Mouse (Mus musculus) G1E (cell line): ENCODE measurements around the gene Fbxo21. TPM values are rescaled to one million over a fixed set of nuclear protein-coding genes. Genes with fewer than 3 reads are reported as not detected.

Experiments
- ATAC-seq: 2 replicates; pipeline ENCODE4 v1.8.0; 2016; ENCODE audit warnings: mild to moderate bottlenecking; ENCODE audit not compliant: insufficient number of reproducible peaks, poor library complexity, low FRiP score, severe bottlenecking; ENCODE audit errors: extremely low read depth
- DNase-seq: peaks from one replicate; pipeline ENCODE4 v3.0.0; 2012; ENCODE audit warnings: low spot score
- H3K27me3 ChIP-seq: 2 replicates; pipeline ENCODE4 v1.6.1; 2012; ENCODE audit warnings: mild to moderate bottlenecking, low read length, inconsistent platforms; ENCODE audit not compliant: insufficient read depth
- H3K36me3 ChIP-seq: replicated peaks from 2 replicates; pipeline ENCODE3; 2012; ENCODE audit warnings: mild to moderate bottlenecking, inconsistent platforms
- H3K4me1 ChIP-seq: 2 replicates; pipeline ENCODE4 v1.6.1; 2012; ENCODE audit warnings: low read depth, low read length, inconsistent platforms, mixed read lengths; ENCODE audit not compliant: insufficient read depth
- H3K4me3 ChIP-seq: 2 replicates; pipeline ENCODE4 v1.5.1; 2012; ENCODE audit warnings: low read depth, mild to moderate bottlenecking, inconsistent platforms, low read length, moderate library complexity, mixed read lengths
- H3K9me3 ChIP-seq: replicated peaks from 2 replicates; pipeline ENCODE4 v1.6.1; 2012; ENCODE audit warnings: inconsistent platforms
- CTCF ChIP-seq: IDR thresholded peaks from 2 replicates; pipeline ENCODE4 v1.5.1; 2012; ENCODE audit warnings: low read depth, low read length, inconsistent platforms, mixed read lengths
- GATA1 ChIP-seq: IDR thresholded peaks from 2 replicates; pipeline ENCODE4 v1.6.1; 2012; ENCODE audit warnings: borderline replicate concordance, low read length, inconsistent platforms, mixed read lengths
- GATA2 ChIP-seq: IDR thresholded peaks from 2 replicates; pipeline ENCODE4 v1.6.1; 2012; ENCODE audit warnings: low read depth, low read length, inconsistent platforms, borderline replicate concordance
- POLR2AphosphoS5 ChIP-seq: IDR thresholded peaks from 2 replicates; pipeline ENCODE4 v1.6.1; 2012; ENCODE audit warnings: low read depth, low read length, inconsistent platforms; ENCODE audit not compliant: insufficient replicate concordance
- TAL1 ChIP-seq: conservative IDR thresholded peaks from 2 replicates; pipeline ENCODE4 v1.6.1; 2012; ENCODE audit warnings: low read depth, low read length, inconsistent platforms, mixed read lengths
- polyA plus RNA-seq: library from polyadenylated mRNA; stranded (reverse); fragments of >175 nt; gene quantifications from 2 replicates; pipeline ENCODE4 v1.2.3, GENCODE M21; 2012
- total RNA-seq, 2 experiments: library from RNA; stranded (forward) in 1 of 2; stranded (reverse) in 1 of 2; fragments of 200-1000 nt in 1 of 2; fragments of >200 nt in 1 of 2; fragmentation: Nextera tagmentation in 1 of 2; gene quantifications; 2 replicates each; pipeline ENCODE4 v1.2.3; 2014 to 2017

Fbxo21 gene
- total and polyA plus RNA-seq, 3 experiments, result 7.5 to 10.5 (median 9.4) TPM

GRCm38 (mm10) chr5:118029420-118029819, 52.9 kb downstream of the Fbxo21 start:
- DNase-seq, result no peak
- no peaks in the 10 kb centered on the region; the same call in 1 of the 2 replicates for H3K27me3 ChIP-seq
- no peak overlapping the region; the same call in 1 of the 2 replicates for H3K4me3 ChIP-seq
- TF ChIP-seq POLR2AphosphoS5 (no peak), GATA1 (no peak), CTCF (no peak), GATA2 (no peak), TAL1 (no peak)
- no peaks in the 10 kb centered on the region for H3K36me3 ChIP-seq
- ATAC-seq, result no peak
- no peaks in the 10 kb centered on the region; the same call in 1 of the 2 replicates for H3K4me1 ChIP-seq
- peaks cover 63% of the 10 kb centered on the region for H3K9me3 ChIP-seq

DNA sequence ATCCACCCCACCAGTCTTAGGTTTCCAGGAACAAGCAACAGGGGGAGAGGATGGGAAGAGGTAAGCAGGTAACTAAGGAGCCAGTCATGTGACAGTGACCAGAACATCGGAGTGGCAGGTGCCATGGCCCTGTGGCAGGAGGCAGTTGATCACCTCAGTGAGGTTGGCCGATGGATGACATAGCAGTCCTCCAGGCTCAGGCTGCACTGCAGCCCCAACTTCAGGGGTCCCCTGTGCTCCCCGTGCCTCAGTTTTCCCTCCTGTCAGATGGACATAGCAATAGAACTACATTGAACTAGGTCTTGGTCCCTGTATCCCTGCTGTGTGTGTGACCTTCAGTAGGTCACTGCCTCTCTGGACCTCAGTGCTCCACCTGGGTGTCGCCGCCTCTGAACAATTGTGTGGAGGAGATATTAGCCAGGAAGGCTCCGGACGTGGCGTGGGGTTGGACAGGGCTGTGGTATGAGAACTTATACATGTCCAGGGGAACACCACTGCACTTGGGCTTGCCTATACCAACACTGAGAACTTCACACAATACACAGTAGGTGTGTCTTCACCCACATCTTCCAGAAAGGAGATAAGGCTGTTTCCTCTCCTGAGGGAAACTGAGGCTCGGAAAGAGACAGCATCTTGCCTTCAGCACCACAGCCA, 53.6 kb downstream of the Fbxo21 start:
- no peaks in the 10 kb centered on the region; the same call in 1 of the 2 replicates for H3K27me3 ChIP-seq
- H3K4me1 ChIP-seq, result no peaks in the 10 kb centered on the region; the same call in 1 of the 2 replicates
- no peak for DNase-seq
- TF ChIP-seq POLR2AphosphoS5, result no peak
- TF ChIP-seq CTCF, result no peak
- no peak for TF ChIP-seq GATA1
- TF ChIP-seq TAL1, result no peak
- TF ChIP-seq GATA2, result no peak
- ATAC-seq, result no peak
- no peaks in the 10 kb centered on the region for H3K36me3 ChIP-seq
- H3K9me3 ChIP-seq, result peaks cover 63% of the 10 kb centered on the region
- no peak overlapping the region for H3K4me3 ChIP-seq

- no peak overlapping the region for H3K4me3 ChIP-seq
- no peaks in the 10 kb centered on the region; the same call in 1 of the 2 replicates for H3K27me3 ChIP-seq
- H3K4me1 ChIP-seq, result no peaks in the 10 kb centered on the region; the same call in 1 of the 2 replicates
- peaks cover 57% of the 10 kb centered on the region for H3K9me3 ChIP-seq
- TF ChIP-seq GATA2 (no peak), POLR2AphosphoS5 (no peak), TAL1 (no peak), GATA1 (no peak), CTCF (no peak)
- DNase-seq (no peak), ATAC-seq (no peak)
- no peaks in the 10 kb centered on the region for H3K36me3 ChIP-seq
These were observed 54.5 kb downstream of the Fbxo21 start for GRCm38 (mm10) chr5:118031059-118031458.

- no peaks in the 10 kb centered on the region for H3K36me3 ChIP-seq
- ATAC-seq, result no peak
- H3K4me1 ChIP-seq, result no peaks in the 10 kb centered on the region; the same call in 1 of the 2 replicates
- no peaks in the 10 kb centered on the region; the same call in 1 of the 2 replicates for H3K27me3 ChIP-seq
- peaks cover 58% of the 10 kb centered on the region for H3K9me3 ChIP-seq
- DNase-seq, result no peak
- H3K4me3 ChIP-seq, result no peak overlapping the region
- TF ChIP-seq TAL1 (no peak), GATA2 (no peak), CTCF (no peak), GATA1 (no peak), POLR2AphosphoS5 (no peak)
These were observed 55.0 kb downstream of the Fbxo21 start for GRCm38 (mm10) chr5:118031508-118031907.

DNA sequence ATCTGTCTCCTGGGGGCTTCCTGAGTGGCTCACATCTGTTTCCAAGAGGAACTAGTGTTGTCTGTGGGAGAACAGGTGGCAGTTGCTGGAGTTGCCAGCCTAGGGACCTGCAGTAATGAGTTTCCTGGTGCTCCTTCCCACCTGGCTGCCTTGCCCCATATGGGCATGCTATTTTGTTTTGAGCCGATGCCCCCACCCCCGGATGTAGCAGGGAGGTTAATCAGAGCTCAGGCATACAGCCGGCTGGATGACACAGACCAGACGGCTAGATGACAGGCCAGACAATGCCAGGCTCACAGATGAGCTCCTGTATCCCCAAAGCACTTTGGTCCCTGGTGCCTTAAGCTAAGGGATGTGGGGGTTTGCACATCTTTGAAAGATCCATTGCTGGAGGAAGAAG, 56.8 kb downstream of the Fbxo21 start:
- Histone ChIP-seq H3K4me3 (no peak overlapping the region), H3K36me3 (no peaks in the 10 kb centered on the region), H3K27me3 (no peaks in the 10 kb centered on the region), H3K4me1 (no peaks in the 10 kb centered on the region; the same call in 1 of the 2 replicates), H3K9me3 (peaks cover 57% of the 10 kb centered on the region)
- TF ChIP-seq CTCF, result no peak
- no peak for TF ChIP-seq POLR2AphosphoS5
- no peak for TF ChIP-seq GATA2
- DNase-seq (no peak), ATAC-seq (no peak)

DNA sequence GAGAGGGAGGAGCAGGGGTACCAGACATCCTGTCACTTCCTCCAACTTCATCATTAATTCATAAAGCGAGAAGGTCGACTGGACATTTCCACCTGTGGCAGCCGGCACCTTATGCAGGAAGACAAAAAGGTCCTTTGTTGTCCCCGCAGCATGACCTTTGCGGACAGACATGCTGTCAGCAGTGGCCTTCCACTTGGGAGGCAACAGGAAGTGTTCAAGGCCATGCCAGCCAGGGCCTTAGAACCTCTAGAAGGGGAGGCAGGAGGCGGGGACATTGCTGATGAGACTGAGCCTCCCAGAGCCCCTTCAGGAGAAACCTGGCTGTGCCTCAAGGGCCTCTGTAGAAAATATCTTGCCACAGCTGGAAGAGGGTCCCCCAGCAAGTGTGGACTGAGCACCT, 57.2 kb downstream of the Fbxo21 start:
- no peaks in the 10 kb centered on the region for H3K27me3 ChIP-seq
- no peaks in the 10 kb centered on the region for H3K36me3 ChIP-seq
- DNase-seq, result no peak
- ATAC-seq, result no peak
- no peak overlapping the region for H3K4me3 ChIP-seq
- TF ChIP-seq CTCF, result no peak
- no peak for TF ChIP-seq GATA1
- TF ChIP-seq TAL1, result no peak
- TF ChIP-seq GATA2, result no peak
- TF ChIP-seq POLR2AphosphoS5, result no peak
- H3K4me1 ChIP-seq, result no peaks in the 10 kb centered on the region; the same call in 1 of the 2 replicates
- H3K9me3 ChIP-seq, result peaks cover 53% of the 10 kb centered on the region
